Mouse (Mus musculus): ENCODE data around the gene Sirt4.
A peak's percentile ranks its signal among the peaks of the same experiment; 100 is the strongest.

Sirt4 gene

DNA sequence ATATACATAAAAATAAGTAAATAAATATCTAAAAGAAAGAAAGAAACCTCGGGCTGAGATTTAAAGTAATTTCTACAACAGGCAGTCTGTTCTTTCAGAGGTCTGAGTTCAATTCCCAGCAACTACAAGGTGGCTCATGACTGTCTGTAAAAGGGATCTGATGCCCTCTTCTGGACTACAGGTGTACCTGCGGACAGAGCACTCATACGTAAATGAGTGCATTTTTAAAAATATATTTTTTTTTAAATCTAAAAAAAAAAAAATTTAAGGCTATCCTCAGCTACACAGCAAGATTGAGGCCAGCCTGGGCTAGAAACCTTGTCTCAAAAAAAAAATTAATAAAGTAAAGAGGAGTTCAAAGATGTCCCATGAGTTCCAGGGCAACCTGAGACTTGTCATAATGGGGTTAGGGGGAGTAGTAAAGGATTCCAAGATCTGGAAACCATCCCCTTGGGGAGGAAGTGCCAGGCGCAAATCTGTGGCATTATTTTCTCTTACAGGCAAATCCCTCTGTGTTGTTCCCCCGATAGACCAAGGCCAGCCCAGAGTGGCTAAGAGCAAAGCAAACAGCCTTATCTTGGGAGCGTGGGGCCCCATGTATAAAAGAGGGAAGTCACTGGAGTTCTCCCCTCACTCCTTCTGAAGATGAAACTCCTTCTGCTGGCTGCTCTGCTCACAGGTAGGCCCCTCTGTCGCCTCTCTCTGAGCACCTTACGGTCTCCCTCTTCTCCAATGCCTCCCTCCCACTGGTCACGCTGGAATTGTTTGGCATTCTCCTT is 18.7 kb downstream of the Sirt4 start, which contains the start of gene Pla2g1b:
Pla2g1b (plus strand) TSS at position 621 of the 779 bp plus-strand sequence.
- DNase-seq = no peak

GRCm38 (mm10) chr5:115464408-115465115 is 20.0 kb downstream of the Sirt4 start:
- DNase-seq = no peak

DNA sequence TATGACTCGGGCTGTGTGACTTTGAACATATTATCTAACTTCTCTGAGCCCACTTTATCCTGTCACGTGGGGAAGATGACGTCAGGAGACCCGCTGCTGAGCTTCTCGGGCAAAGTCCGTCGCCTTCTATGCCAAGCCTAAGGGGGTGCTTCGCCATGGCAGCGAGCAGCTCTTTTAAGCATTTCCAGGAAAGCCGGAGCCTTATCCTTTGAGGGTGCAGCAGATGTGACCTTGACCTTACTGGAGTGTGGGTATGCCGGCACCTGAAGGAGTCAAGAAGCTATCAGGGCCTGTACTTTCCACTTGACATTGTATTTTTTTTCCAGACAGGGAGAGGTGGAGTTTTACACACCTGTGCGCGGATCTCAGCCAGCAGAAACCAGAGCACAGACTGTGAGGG is 25.6 kb downstream of the Sirt4 start:
- DNase-seq = no peak

GRCm38 (mm10) chr5:115455838-115456237 is 28.7 kb downstream of the Sirt4 start:
- no peak for DNase-seq

- DNase-seq = no peak
Observed at GRCm38 (mm10) chr5:115454422-115455090, 30.0 kb downstream of the Sirt4 start.

- DNase-seq = no peak
Observed at GRCm38 (mm10) chr5:115450410-115451317, 33.9 kb downstream of the Sirt4 start.

DNA sequence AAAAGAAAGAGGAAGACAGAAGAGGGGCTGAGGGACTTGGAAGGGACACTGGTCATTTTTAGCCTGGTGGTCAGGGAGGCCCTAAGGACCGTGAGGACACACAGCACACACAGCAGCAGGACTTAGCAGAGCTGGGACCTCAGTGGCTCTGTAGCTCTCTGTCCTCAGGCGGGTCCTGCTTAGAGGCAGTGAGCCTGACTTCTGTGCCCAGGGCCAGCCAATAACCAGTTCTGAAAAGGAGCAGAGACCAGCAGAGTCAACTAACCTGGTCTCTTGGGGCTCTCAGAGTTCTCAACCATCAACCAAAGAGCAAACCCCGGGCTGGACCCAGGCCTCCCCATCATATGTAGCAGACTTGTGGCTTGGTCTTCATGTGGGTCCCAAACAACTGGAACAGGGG is 35.3 kb downstream of the Sirt4 start:
- DNase-seq = no peak

GRCm38 (mm10) chr5:115447108-115447507 is 37.4 kb downstream of the Sirt4 start:
- no peak for DNase-seq

DNA sequence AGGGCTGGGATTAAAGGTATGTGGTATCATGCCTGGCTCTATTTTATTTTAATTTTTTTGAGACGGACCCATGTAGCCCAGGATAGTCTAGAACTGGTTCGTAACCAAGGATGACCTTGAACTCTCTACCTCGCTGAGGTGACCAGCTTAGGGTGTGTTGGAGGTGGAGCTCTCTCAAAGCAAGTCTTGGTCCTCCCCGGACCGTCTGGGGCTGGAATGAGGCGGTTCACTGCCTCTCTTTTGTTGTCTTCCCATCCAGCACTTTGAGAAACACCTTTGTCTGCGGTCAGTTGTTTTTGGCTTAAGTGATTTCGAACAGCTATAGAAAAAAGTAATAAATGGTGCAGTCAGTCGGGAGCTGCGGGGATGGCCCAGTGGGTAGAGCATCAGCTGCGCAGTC is 40.4 kb downstream of the Sirt4 start:
- no peak for DNase-seq

- peak; percentile 53 to 54 for DNase-seq
Observed at GRCm38 (mm10) chr5:115442663-115443062, 41.9 kb downstream of the Sirt4 start.

- peak; percentile 80 for DNase-seq
Observed at GRCm38 (mm10) chr5:115441205-115441849, 43.2 kb downstream of the Sirt4 start.

DNA sequence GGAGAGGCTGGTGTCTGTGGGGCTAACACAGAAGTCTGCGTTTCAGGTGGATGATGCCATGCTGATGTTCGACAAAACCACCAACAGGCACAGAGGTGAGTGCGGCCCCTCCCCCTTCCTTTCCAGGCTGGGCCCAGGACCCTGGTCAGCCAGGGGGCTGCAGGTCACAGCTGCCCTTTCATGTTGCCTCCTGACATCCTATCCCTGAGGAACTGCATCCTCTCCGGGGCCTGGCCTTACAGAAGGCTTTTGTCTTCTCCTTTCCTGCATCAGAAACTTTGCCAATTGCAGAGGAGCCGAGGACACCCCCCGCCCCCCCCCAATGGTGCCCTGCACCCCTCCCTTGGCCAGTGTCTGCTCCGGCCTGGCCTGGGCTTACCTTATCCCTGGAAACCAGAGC is 45.9 kb downstream of the Sirt4 start:
- DNase-seq = no peak

DNA sequence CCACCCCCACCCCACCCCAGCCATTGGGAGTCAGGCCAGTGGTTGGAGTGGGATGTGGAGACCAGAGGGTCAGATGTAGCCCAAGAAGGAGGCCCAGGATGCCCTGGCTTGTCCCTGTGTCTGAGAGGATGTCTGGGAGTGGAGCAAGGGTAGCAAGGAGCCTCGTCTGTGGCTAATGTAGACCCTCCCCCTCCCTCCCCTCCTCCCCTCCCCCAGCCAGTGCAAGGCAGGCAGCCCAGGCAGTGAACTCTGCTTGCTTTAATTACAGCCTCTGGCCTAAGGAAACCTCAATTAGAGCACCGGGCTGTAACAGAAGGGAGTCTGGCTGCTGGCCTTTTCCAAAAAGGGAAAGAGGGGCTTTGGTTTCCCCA is 46.6 kb downstream of the Sirt4 start:
- DNase-seq = no peak

- DNase-seq = no peak
Observed at GRCm38 (mm10) chr5:115437242-115437944, 47.1 kb downstream of the Sirt4 start.

DNA sequence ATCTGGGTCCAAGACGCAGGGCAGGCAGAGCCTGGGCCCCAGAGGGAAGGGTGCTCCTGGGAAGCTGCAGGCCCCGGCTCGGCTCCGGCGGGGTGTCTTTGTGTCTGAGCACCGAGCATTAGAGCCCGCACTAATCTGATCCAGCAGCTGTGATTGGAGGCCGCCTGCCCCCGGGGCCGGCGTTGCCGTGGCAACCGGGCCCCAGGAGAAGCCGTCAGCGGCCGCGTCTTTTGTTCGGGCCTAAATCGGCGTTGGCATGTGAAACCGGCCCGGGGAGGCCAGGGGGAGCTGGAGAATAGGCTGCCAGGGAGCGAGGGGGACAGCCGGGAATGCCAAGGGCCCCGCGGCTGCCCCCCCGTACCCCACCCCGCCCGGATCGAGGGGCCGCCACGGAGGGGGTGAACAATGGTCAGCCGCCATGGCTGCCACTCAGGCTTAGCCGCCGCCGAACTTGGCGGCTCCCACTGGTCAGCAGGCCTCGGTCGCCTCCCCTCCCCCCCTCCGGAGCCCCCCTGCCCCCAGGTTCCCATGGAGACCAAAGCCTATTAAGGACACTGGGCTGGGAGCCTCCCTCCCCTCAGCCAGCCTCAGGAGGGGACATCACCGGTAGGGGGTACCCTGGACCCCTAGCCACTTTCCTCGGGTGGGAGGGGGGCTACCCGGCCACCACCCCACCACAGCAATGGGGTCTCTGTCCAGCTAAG is 48.0 kb downstream of the Sirt4 start:
- DNase-seq = peak; percentile 19 to 20

- DNase-seq = peak in 1 of 2 experiments; percentile 4
Observed at GRCm38 (mm10) chr5:115435755-115436379, 48.7 kb downstream of the Sirt4 start.

- DNase-seq = no peak
Observed at GRCm38 (mm10) chr5:115434853-115435754, 49.4 kb downstream of the Sirt4 start.

DNA sequence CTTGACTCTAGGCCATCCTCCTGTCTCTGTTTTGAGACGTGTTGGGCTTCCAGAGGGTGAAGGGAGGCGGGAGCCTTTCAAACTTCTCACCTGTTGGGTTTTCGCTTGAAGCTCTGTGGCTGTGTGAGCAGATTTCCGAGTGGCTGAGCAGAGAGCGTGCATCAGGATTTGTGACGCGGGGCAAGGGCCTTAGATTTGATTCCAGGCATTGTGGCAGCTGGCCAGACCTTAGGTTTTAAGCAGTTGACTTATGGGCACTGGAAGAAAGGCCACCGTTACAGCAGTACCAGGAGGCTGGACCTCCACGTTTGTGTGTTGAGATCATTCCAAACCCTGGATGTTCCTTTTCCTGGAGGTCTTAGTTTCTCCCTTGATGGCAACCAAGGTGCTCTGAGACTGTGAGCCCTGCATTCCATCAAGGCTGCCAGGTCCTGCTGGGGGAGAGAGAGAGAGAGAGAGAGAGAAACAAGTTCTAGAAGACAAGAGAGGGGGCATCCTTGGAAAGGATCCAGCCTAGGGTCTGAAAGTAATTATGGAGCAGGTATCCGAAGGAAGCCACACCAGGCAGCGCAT is 50.2 kb downstream of the Sirt4 start:
- no peak for DNase-seq

GRCm38 (mm10) chr5:115433191-115433590 is 51.3 kb downstream of the Sirt4 start:
- DNase-seq = no peak
